Mouse (Mus musculus) kidney, adult 11 months (tissue): ENCODE measurements around the gene Gm4175.
"Not testable (repeated sequence)": the region's sequence is repeated elsewhere in the genome, so short reads cannot be mapped to it uniquely, and the experiment has no call there.

Source experiments
- DNase-seq: peaks from one replicate; pipeline ENCODE4 v3.0.0; 2022

Gene Gm4175

GRCm38 (mm10) chr7:21761375-21761774, at the start of gene Gm4175:
Gene Gm4175 (minus strand): TSS chr7:21761475.
- DNase-seq, result not testable (repeated sequence)

- not testable (repeated sequence) for DNase-seq
Observed at GRCm38 (mm10) chr7:21796628-21797027, 35.4 kb upstream of the Gm4175 start, which contains the start of gene Gm4177. Gene Gm4177 (minus strand): TSS chr7:21796728.
